Mouse (Mus musculus): ENCODE results near the gene Ctxn1.

Gene Ctxn1

GRCm38 (mm10) chr8:4259125-4259804 is at the start of gene Ctxn1:
Gene Ctxn1 (minus strand): TSS chr8:4259274.
- in situ Hi-C loops (cut with MboI, MseI), result loop anchor here in 1 of 2 experiments (5.0 to 10.0 kb wide), 2 partner anchors 63 to 416 kb away; no protein-coding TSS in a partner anchor

- in situ Hi-C loops (cut with MboI, MseI), result no loop called here
Observed at GRCm38 (mm10) chr8:4305838-4306237, 46.8 kb upstream of the Ctxn1 start.

GRCm38 (mm10) chr8:4304124-4304547 is 45.1 kb upstream of the Ctxn1 start:
- in situ Hi-C loops (cut with MboI, MseI), result no loop called here

- in situ Hi-C loops (cut with MboI, MseI), result no loop called here
Observed at GRCm38 (mm10) chr8:4297822-4298221, 38.7 kb upstream of the Ctxn1 start.

GRCm38 (mm10) chr8:4292738-4293137 is 33.7 kb upstream of the Ctxn1 start:
- in situ Hi-C loops (cut with MboI, MseI), result no loop called here

- in situ Hi-C loops (cut with MboI, MseI), result no loop called here
Observed at GRCm38 (mm10) chr8:4276111-4276465, 17.0 kb upstream of the Ctxn1 start.

GRCm38 (mm10) chr8:4275275-4276110 is 16.4 kb upstream of the Ctxn1 start, which contains the start of gene Timm44:
Gene Timm44 (minus strand): TSS chr8:4275913.
- in situ Hi-C loops (cut with MboI, MseI), result no loop called here

- in situ Hi-C loops (cut with MboI, MseI), result loop anchor here in 1 of 2 experiments (10.0 kb wide), 1 partner anchor 325 kb away; no protein-coding TSS in a partner anchor
Observed at GRCm38 (mm10) chr8:4269609-4270008, 10.5 kb upstream of the Ctxn1 start.

- in situ Hi-C loops (cut with MboI, MseI), result loop anchor here in 1 of 2 experiments (10.0 kb wide), 1 partner anchor 327 kb away; no protein-coding TSS in a partner anchor
Observed at GRCm38 (mm10) chr8:4267627-4268026, 8.6 kb upstream of the Ctxn1 start.

GRCm38 (mm10) chr8:4265160-4265914 is 6.3 kb upstream of the Ctxn1 start:
- in situ Hi-C loops (cut with MboI, MseI), result loop anchor here in 1 of 2 experiments (10.0 kb wide), 1 partner anchor 329 kb away; no protein-coding TSS in a partner anchor

- in situ Hi-C loops (cut with MboI, MseI), result loop anchor here (5.0 to 10.0 kb wide), 2 partner anchors 104 to 332 kb away; no protein-coding TSS in a partner anchor
Observed at GRCm38 (mm10) chr8:4263105-4263791, 4.2 kb upstream of the Ctxn1 start.

- in situ Hi-C loops (cut with MboI, MseI), result loop anchor here (5.0 to 10.0 kb wide), 4 partner anchors 63 to 415 kb away; no protein-coding TSS in a partner anchor
Observed at GRCm38 (mm10) chr8:4259805-4260170, 714 bp upstream of the Ctxn1 start.

GRCm38 (mm10) chr8:4258678-4259077 is 396 bp downstream of the Ctxn1 start:
- in situ Hi-C loops (cut with MboI, MseI), result loop anchor here in 1 of 2 experiments (5.0 to 10.0 kb wide), 2 partner anchors 64 to 416 kb away; no protein-coding TSS in a partner anchor

- in situ Hi-C loops (cut with MboI, MseI), result loop anchor here in 1 of 2 experiments (5.0 to 10.0 kb wide), 2 partner anchors 64 to 417 kb away; no protein-coding TSS in a partner anchor
Observed at GRCm38 (mm10) chr8:4258233-4258632, 841 bp downstream of the Ctxn1 start.

GRCm38 (mm10) chr8:4257350-4257749 is 1.7 kb downstream of the Ctxn1 start:
- in situ Hi-C loops (cut with MboI, MseI), result loop anchor here in 1 of 2 experiments (5.0 to 10.0 kb wide), 2 partner anchors 65 to 417 kb away; no protein-coding TSS in a partner anchor

GRCm38 (mm10) chr8:4256911-4257310 is 2.2 kb downstream of the Ctxn1 start:
- in situ Hi-C loops (cut with MboI, MseI), result loop anchor here in 1 of 2 experiments (5.0 to 10.0 kb wide), 2 partner anchors 65 to 418 kb away; no protein-coding TSS in a partner anchor

- in situ Hi-C loops (cut with MboI, MseI), result loop anchor here in 1 of 2 experiments (5.0 to 10.0 kb wide), 2 partner anchors 67 to 419 kb away; no protein-coding TSS in a partner anchor
Observed at GRCm38 (mm10) chr8:4255471-4255870, 3.6 kb downstream of the Ctxn1 start.

- in situ Hi-C loops (cut with MboI, MseI), result loop anchor here in 1 of 2 experiments (10.0 kb wide), 1 partner anchor 421 kb away; no protein-coding TSS in a partner anchor
Observed at GRCm38 (mm10) chr8:4254001-4254400, 5.1 kb downstream of the Ctxn1 start.

- in situ Hi-C loops (cut with MboI, MseI), result loop anchor here in 1 of 2 experiments (10.0 kb wide), 1 partner anchor 422 kb away; no protein-coding TSS in a partner anchor
Observed at GRCm38 (mm10) chr8:4252934-4253841, 5.9 kb downstream of the Ctxn1 start, which contains the start of gene Snapc2. Gene Snapc2 (plus strand): TSS chr8:4253080.

Measured in T-helper 17 cell (primary cell).